Mouse (Mus musculus): ENCODE data around the gene H2-Aa.

GRCm38 (mm10) chr17:34240916-34241315 is 46.7 kb downstream of the H2-Aa start:
- TF ChIP-seq TCF3 (IDR thresholded peaks at IDR 0.05; ENCODE audit: insufficient read length, low read depth), result no peak
- TF ChIP-seq REST (IDR thresholded peaks at IDR 0.05; ENCODE audit: insufficient read depth, insufficient read length), result no peak
- TF ChIP-seq MYOG (IDR thresholded peaks at IDR 0.05; ENCODE audit: control insufficient read depth in 1 of 3, insufficient read depth in 1 of 3, insufficient read length in 2 of 3, low read depth in 2 of 3), result no peak
- no peak for TF ChIP-seq POLR2A (IDR thresholded peaks at IDR 0.05; ENCODE audit: insufficient read length, low read depth)
- TF ChIP-seq CEBPB (IDR thresholded peaks at IDR 0.05; ENCODE audit: insufficient read depth, poor library complexity, severe bottlenecking), result no peak
- TF ChIP-seq USF1 (IDR thresholded peaks at IDR 0.05; ENCODE audit: low read depth), result no peak
- TF ChIP-seq TCF12 (IDR thresholded peaks at IDR 0.05; ENCODE audit: insufficient read depth, poor library complexity, severe bottlenecking), result no peak
- TF ChIP-seq MYOD1 (IDR thresholded peaks at IDR 0.05; ENCODE audit: control insufficient read depth in 1 of 3, insufficient read length in 2 of 3, low read depth in 2 of 3), result no peak
- TF ChIP-seq MAX (IDR thresholded peaks at IDR 0.05; ENCODE audit: low read depth), result no peak
- no peak for TF ChIP-seq E2F4 (IDR thresholded peaks at IDR 0.05; ENCODE audit: insufficient read depth)
- TF ChIP-seq POLR2AphosphoS2 (IDR thresholded peaks at IDR 0.05; ENCODE audit: insufficient read length, low read depth), result no peak
